Mouse (Mus musculus) embryonic facial prominence, embryonic 13.5 days (tissue): Measurements from ENCODE around the gene Camk2n2. TPM values are rescaled to one million over a fixed set of nuclear protein-coding genes. Genes with fewer than 3 reads are reported as not detected.
"Not testable (repeated sequence)": the region's sequence is repeated elsewhere in the genome, so short reads cannot be mapped to it uniquely, and the experiment has no call there.

Experiments
- ATAC-seq: fragments of 200-750 bp; cut with Nextera tagmentation; 2 replicates; pipeline ENCODE4 v1.8.0; 2017; ENCODE audit warnings: low read depth; ENCODE audit not compliant: insufficient number of reproducible peaks, insufficient read depth, low FRiP score, low TSS enrichment
- H3K27ac ChIP-seq: fragments of 300-500 bp; sonication (generic); 2 replicates; pipeline ENCODE4 v1.5.1; 2015; ENCODE audit warnings: moderate library complexity, mild to moderate bottlenecking, inconsistent platforms
- H3K27me3 ChIP-seq: fragments of 300-500 bp; sonication (generic); 2 replicates; pipeline ENCODE4 v1.6.1; 2015; ENCODE audit warnings: mild to moderate bottlenecking, inconsistent platforms
- H3K36me3 ChIP-seq: fragments of 300-500 bp; sonication (generic); 2 replicates; pipeline ENCODE4 v1.6.1; 2015; ENCODE audit warnings: mild to moderate bottlenecking, inconsistent platforms
- H3K4me1 ChIP-seq: fragments of 300-500 bp; sonication (generic); 2 replicates; pipeline ENCODE4 v1.6.1; 2015; ENCODE audit warnings: inconsistent platforms
- H3K4me2 ChIP-seq: fragments of 300-500 bp; sonication (generic); 2 replicates; pipeline ENCODE4 v1.6.1; 2015; ENCODE audit warnings: moderate library complexity, mild to moderate bottlenecking, inconsistent platforms
- H3K4me3 ChIP-seq: fragments of 300-500 bp; sonication (generic); 2 replicates; pipeline ENCODE4 v1.5.1; 2015; ENCODE audit warnings: mild to moderate bottlenecking, inconsistent platforms
- H3K9ac ChIP-seq: fragments of 300-500 bp; sonication (generic); 2 replicates; pipeline ENCODE4 v1.6.1; 2015; ENCODE audit warnings: mild to moderate bottlenecking, inconsistent platforms
- H3K9me3 ChIP-seq: fragments of 300-500 bp; sonication (generic); 2 replicates; pipeline ENCODE4 v1.6.1; 2016; ENCODE audit warnings: inconsistent platforms
- WGBS: fragments of 180-500 bp; shearing (Covaris S2); methylation state at CpG from one replicate; pipeline ENCODE4 v1.1.7; 2015; ENCODE audit warnings: mixed read lengths; 5-methylcytosine and 5-hydroxymethylcytosine counted together
- polyA plus RNA-seq: library from polyadenylated mRNA; unstranded; fragments of >200 nt; fragmentation: Nextera tagmentation; extraction: Ambion mirVana; gene quantifications from 2 replicates; pipeline ENCODE4 v1.2.1, GENCODE M21; 2015

Gene Camk2n2
- 1.3 and 1.5 TPM in 2 replicates for polyA plus RNA-seq

GRCm38 (mm10) chr16:20621191-20621990 is at the start of gene Camk2n2:
Gene Camk2n2 (minus strand): TSS chr16:20621287.
- Histone ChIP-seq H3K27me3 (peaks cover 46% of the 10 kb centered on the region), H3K27ac (peak within 1 kb of the TSS; percentile 39), H3K4me3 (peak within 1 kb of the TSS; percentile 70), H3K4me2 (peak within 1 kb of the TSS; percentile 99), H3K9ac (peak within 1 kb of the TSS; percentile 73), H3K36me3 (peaks cover 7% of the 10 kb centered on the region; the same call in 1 of the 2 replicates), H3K4me1 (peaks cover 34% of the 10 kb centered on the region), H3K9me3 (no peaks in the 10 kb centered on the region)
- under 1% methylated on average over 63 of the region's 92 CpGs for WGBS
- peak; percentile 54 for ATAC-seq

- WGBS, result 83% methylated on average over 3 of the region's 3 CpGs
- no peak for ATAC-seq
Observed at GRCm38 (mm10) chr16:20670291-20670690, 49.2 kb upstream of the Camk2n2 start.

GRCm38 (mm10) chr16:20668013-20668412 is 46.9 kb upstream of the Camk2n2 start, which contains the start of gene Eif4g1:
Gene Eif4g1 (plus strand): TSS chr16:20668313.
- H3K4me3 ChIP-seq, H3K27ac ChIP-seq, ATAC-seq, H3K4me2 ChIP-seq, H3K4me1 ChIP-seq, H3K27me3 ChIP-seq, H3K9me3 ChIP-seq, H3K9ac ChIP-seq: not testable (repeated sequence)
- 85% methylated on average over 4 of the region's 6 CpGs for WGBS
- H3K36me3 ChIP-seq, result peaks cover 13% of the 10 kb centered on the region

More at GRCm38 (mm10) chr16:20670291-20670690, 49.2 kb upstream of the Camk2n2 start:
- no peak overlapping the region for H3K27ac ChIP-seq
- H3K27me3 ChIP-seq, result no peaks in the 10 kb centered on the region
- no peaks in the 10 kb centered on the region for H3K9me3 ChIP-seq
- peaks cover 8% of the 10 kb centered on the region for H3K36me3 ChIP-seq
- H3K4me3 ChIP-seq, result no peak overlapping the region
- H3K4me1 ChIP-seq, result peaks cover 22% of the 10 kb centered on the region
- H3K4me2 ChIP-seq, result no peak overlapping the region
- H3K9ac ChIP-seq, result no peak overlapping the region

GRCm38 (mm10) chr16:20657661-20658060 is 36.6 kb upstream of the Camk2n2 start:
- 94% methylated on average over 4 of the region's 4 CpGs for WGBS
- H3K36me3 ChIP-seq, result peaks cover 85% of the 10 kb centered on the region

GRCm38 (mm10) chr16:20653315-20653714 is 32.2 kb upstream of the Camk2n2 start:
- no peaks in the 10 kb centered on the region for H3K9me3 ChIP-seq
- no peaks in the 10 kb centered on the region for H3K27me3 ChIP-seq
- 0 out of 2 replicates have a peak overlapping the region, but pooled peaks have one; percentile 93 for H3K4me2 ChIP-seq
- H3K27ac ChIP-seq, result no peak overlapping the region
- no peak for ATAC-seq
- H3K9ac ChIP-seq, result peak overlapping the region; percentile 95; the same call in 1 of the 2 replicates
- H3K4me1 ChIP-seq, result peaks cover 17% of the 10 kb centered on the region
- 56% methylated on average over 2 of the region's 2 CpGs for WGBS
- no peak overlapping the region for H3K4me3 ChIP-seq
- H3K36me3 ChIP-seq, result peaks cover 42% of the 10 kb centered on the region

More at GRCm38 (mm10) chr16:20657661-20658060, 36.6 kb upstream of the Camk2n2 start:
- Histone ChIP-seq H3K4me3 (no peak overlapping the region), H3K9ac (no peak overlapping the region), H3K9me3 (no peaks in the 10 kb centered on the region), H3K27ac (no peak overlapping the region), H3K27me3 (no peaks in the 10 kb centered on the region), H3K4me2 (no peak overlapping the region), H3K4me1 (peaks cover 7% of the 10 kb centered on the region)
- ATAC-seq, result no peak

- Histone ChIP-seq H3K9me3 (no peaks in the 10 kb centered on the region), H3K4me2 (peak overlapping the region; percentile 93), H3K36me3 (peaks cover 28% of the 10 kb centered on the region), H3K4me3 (peak overlapping the region; percentile 92), H3K9ac (peak overlapping the region; percentile 95), H3K4me1 (peaks cover 17% of the 10 kb centered on the region), H3K27ac (peak overlapping the region; percentile 81; the same call in 1 of the 2 replicates), H3K27me3 (no peaks in the 10 kb centered on the region)
- no peak for ATAC-seq
- WGBS, result 9% methylated on average over 12 of the region's 12 CpGs
Observed at GRCm38 (mm10) chr16:20651947-20652310, 30.8 kb upstream of the Camk2n2 start.

- H3K27me3 ChIP-seq, result no peaks in the 10 kb centered on the region
- peaks cover 22% of the 10 kb centered on the region for H3K36me3 ChIP-seq
- H3K4me2 ChIP-seq, result peak within 1 kb of the TSS; percentile 93
- no peaks in the 10 kb centered on the region for H3K9me3 ChIP-seq
- peak within 1 kb of the TSS; percentile 81 for H3K27ac ChIP-seq
- peaks cover 17% of the 10 kb centered on the region for H3K4me1 ChIP-seq
- H3K9ac ChIP-seq, result peak within 1 kb of the TSS; percentile 95
- peak; percentile 85 for ATAC-seq
- H3K4me3 ChIP-seq, result peak within 1 kb of the TSS; percentile 92
- WGBS, result 2% methylated on average over 46 of the region's 46 CpGs
Observed at GRCm38 (mm10) chr16:20651076-20651946, 30.2 kb upstream of the Camk2n2 start, which contains the start of gene Psmd2. Gene Psmd2 (plus strand): TSS chr16:20651652.

- H3K4me1 ChIP-seq, result peaks cover 3% of the 10 kb centered on the region; the same call in 1 of the 2 replicates
- H3K27me3 ChIP-seq, result no peaks in the 10 kb centered on the region
- H3K9me3 ChIP-seq, result no peaks in the 10 kb centered on the region
- H3K27ac ChIP-seq, result no peak overlapping the region
- WGBS, result 80% methylated on average over 7 of the region's 7 CpGs
- no peak overlapping the region for H3K4me2 ChIP-seq
- H3K9ac ChIP-seq, result 0 out of 2 replicates have a peak overlapping the region, but pooled peaks have one; percentile 21
- H3K4me3 ChIP-seq, result no peak overlapping the region
- no peak for ATAC-seq
- no peaks in the 10 kb centered on the region for H3K36me3 ChIP-seq
Observed at GRCm38 (mm10) chr16:20643911-20644310, 22.8 kb upstream of the Camk2n2 start.

GRCm38 (mm10) chr16:20642161-20642560 is 21.1 kb upstream of the Camk2n2 start:
- Histone ChIP-seq H3K4me2 (no peak overlapping the region), H3K4me3 (no peak overlapping the region), H3K4me1 (peaks cover 3% of the 10 kb centered on the region; the same call in 1 of the 2 replicates), H3K27ac (no peak overlapping the region), H3K36me3 (no peaks in the 10 kb centered on the region), H3K9ac (no peak overlapping the region), H3K27me3 (no peaks in the 10 kb centered on the region), H3K9me3 (no peaks in the 10 kb centered on the region)
- no peak for ATAC-seq
- 3% methylated on average over 8 of the region's 8 CpGs for WGBS

- no peak for ATAC-seq
- Histone ChIP-seq H3K9ac (no peak overlapping the region), H3K4me1 (peaks cover 3% of the 10 kb centered on the region; the same call in 1 of the 2 replicates), H3K9me3 (no peaks in the 10 kb centered on the region), H3K36me3 (0 out of 2 replicates have a peak, but pooled peaks cover 3% of the 10 kb centered on the region), H3K4me2 (no peak overlapping the region), H3K27ac (no peak overlapping the region), H3K27me3 (no peaks in the 10 kb centered on the region), H3K4me3 (no peak overlapping the region)
- 82% methylated on average over 8 of the region's 8 CpGs for WGBS
Observed at GRCm38 (mm10) chr16:20638367-20638766, 17.3 kb upstream of the Camk2n2 start.

GRCm38 (mm10) chr16:20637410-20637809 is 16.3 kb upstream of the Camk2n2 start:
- Histone ChIP-seq H3K27me3 (no peaks in the 10 kb centered on the region), H3K9ac (no peak overlapping the region), H3K36me3 (0 out of 2 replicates have a peak, but pooled peaks cover 3% of the 10 kb centered on the region), H3K27ac (no peak overlapping the region), H3K4me3 (no peak overlapping the region), H3K4me1 (peaks cover 3% of the 10 kb centered on the region; the same call in 1 of the 2 replicates), H3K4me2 (no peak overlapping the region), H3K9me3 (no peaks in the 10 kb centered on the region)
- no peak for ATAC-seq
- 72% methylated on average over 8 of the region's 8 CpGs for WGBS
